Mouse (Mus musculus) embryo, embryonic 9.5 days (tissue): ENCODE measurements around the gene Angpt4.

Experiments
- DNase-seq: peaks from one replicate; pipeline ENCODE4 v3.0.0-alpha.2; 2017; ENCODE audit errors: extremely low spot score

Angpt4 gene

DNA sequence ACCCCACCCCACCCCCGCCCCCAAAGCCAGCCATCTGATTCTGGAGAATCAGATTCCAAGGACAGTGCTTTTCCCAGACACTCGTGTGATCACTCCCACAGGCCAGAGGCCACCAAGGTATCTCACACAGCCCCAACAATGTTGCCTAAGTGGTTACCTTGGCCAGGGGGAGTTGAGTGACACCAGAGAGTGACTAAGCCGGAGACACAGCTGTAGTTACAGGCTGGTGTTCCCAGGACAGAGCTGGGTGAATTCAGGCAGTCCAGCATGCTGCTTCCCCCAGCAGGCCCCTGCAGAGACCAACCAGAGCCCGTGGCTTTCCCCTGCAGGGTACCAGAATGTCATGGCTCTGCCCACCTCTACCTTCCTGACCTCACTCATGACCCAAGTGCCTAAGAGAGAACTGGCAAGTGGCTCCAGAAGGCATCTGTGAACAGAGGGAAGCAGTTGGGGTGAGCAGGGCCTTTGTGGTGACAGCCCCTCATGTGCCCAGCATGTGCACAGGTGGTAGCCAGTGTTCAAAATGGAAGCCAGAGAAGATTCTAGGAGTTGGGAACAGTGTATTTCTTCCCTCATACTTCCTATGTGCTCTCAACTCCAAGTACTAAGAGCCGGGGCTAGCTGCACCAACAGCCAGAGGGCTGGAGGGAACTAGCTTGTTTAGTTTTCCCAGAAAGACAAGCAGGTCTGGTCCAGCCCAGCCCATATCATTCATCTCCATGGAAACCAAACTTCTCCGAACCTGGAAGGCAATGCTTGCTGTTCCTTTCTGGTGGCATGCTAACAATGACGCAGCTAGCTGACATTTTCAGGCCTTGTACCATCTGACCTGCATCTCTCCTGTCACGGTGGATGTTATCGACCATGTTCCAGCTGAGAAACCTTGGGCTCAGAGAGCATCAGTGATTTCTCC, 50.5 kb downstream of the Angpt4 start:
- DNase-seq: no peak

DNA sequence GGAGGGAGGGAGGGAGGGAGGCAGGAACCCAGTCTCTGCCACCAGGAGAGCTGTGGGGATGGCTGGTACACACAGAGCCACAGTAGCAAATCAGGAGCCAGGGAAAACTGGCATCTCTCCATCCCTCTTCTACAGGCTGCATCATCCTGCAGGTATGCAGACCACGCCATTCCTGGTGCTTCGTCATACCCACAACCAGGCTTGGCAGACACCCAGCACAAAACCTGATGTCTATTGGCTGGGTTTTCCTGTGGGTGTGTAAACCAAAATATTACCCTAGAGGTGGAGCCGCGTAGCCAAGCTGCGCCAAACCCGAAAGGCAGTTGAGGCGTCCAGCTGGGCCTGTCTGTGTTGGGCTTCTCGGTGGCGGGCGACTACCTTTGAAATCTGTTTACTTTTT, 51.5 kb downstream of the Angpt4 start:
- DNase-seq: no peak

DNA sequence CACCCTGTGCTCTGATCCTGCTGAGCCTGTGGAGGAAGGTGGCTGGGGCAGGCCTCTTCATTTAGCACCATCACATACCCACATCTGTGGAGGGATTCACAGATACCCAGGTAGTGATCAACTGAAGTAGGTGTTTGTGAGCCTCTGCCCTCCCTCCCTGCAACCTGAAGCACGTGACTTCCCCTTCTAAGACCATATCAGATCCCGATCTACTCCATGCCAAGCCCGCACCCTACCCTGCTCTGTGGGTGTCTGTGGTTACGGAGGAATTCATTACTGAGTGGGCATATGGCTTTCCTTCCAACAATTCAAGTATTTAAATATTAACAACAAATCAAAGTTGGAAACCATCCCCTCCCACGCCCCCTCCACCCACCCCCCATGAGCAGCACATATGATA, 52.3 kb downstream of the Angpt4 start:
- DNase-seq: no peak

DNA sequence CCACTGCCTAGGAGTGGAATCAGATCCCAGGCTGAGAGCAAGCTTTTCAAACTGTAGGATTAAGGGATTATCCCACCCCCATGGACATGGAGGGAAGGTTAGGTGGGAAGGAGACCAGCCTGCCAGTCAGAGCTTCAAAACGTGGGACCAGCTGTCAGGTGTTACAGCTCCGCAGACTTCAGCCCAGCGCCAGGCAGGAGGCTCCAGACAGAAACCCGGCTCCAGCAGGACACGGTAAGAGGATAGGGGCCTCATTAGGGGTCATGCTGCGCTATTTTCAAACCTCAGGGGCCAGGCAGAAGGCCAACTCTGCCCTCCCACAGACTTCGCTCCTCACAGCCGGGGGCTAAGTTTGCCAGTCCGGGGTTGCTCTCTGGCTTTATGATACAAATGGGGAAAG, 53.0 kb downstream of the Angpt4 start:
- DNase-seq: no peak

DNA sequence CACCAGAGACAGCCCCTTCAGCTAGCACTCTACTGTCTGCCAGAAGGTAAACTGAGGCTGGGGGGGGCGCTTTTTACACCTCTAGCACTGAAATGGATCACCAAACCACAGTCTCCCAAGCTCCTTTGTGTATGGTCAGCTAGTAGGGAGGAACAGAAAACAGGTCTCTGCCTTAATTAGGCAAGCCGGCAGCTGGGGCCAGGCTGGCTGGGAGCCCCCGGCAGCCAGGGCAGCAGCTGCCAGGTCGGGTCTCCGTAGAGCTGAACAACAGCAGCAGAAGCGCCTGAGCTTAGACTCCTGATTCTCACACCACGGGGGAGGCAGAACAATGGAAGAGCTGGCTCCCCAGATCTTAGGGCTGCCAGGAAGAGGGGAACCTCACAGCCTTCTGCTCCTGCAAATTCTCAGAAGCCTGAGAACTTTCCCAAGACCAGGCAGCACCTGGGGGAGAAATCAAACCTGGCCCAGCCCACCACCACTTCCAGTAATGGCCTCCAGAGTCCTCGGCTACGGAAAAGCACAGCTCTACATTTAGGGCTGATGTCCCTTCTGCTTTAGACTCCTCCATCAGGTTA, 56.3 kb downstream of the Angpt4 start:
- no peak for DNase-seq

DNA sequence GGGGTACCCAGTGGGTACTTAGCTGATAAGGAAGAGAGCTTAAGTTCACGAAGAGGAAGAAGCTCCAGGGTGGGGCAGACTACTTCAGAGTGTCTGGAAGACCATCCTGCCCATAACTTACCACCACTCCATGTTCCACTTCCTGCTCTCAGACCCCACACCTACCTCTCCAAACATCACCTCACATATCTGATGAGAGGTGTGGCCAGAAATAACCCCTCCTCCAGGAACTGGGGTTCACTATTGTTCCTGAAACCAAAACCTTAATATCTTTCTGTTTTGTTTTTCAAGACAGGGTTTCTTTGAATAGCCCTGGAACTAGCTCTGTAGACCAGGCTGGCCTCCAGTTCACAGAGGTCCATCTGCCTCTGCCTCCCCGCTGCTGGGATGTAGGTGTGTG, 56.8 kb downstream of the Angpt4 start:
- no peak for DNase-seq

DNA sequence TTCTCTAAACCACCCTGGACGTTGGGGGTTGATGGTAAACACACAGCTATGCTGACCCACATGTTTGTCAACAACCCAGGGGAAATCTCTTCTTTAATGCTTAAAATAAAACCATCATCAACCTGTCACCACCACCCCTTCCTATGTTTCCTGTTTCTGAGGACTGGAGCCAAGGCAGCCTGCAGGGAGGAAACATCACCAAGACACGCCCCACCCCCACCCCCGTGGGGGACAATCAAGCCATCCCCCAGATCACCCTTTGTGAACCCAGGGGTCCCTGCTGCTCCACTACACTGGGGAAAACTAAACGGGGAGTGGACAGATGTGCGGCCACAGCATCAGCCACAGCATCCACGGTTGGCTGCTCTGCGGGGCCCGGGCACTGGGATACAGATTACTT, 57.4 kb downstream of the Angpt4 start:
- no peak for DNase-seq

DNA sequence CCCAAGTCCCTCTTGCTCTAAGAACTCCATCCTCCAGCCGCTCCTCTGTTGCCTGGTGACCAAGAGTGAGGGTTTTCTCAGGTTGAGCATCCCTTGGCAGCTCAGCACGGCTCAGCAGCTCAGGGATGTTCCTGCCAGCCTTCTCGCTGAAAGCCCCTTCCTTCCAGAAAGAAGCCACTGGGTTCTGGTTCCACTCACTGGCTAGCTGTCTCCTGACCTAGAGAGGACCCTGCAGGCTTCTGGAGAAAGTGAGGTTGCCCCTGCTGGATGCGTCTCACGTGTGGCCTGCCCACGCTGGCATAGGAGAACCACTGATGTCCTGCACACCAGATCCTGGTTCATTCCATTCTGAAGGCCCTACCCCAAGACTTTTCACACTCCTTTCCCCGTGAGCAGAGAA, 58.0 kb downstream of the Angpt4 start:
- DNase-seq: no peak

DNA sequence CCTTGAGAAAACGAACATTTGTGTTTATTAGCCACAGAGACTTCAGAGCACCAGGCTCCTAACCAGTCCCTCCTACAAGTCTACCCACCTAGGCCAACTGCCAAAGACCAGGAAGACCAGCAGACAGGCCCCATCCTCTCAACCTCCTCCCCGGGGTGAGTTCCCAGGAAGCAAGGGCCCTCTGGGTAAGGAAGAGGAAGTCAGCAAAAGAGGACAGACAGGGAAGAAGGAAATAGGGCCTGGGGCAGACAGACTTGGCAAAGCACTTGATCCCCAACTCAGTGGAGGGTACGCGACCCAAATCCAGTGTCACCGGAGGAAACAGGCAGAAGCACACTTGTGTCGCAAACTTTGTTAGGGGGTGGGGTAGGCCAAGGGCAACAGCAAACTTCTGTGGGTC, 58.4 kb downstream of the Angpt4 start:
- DNase-seq: no peak

DNA sequence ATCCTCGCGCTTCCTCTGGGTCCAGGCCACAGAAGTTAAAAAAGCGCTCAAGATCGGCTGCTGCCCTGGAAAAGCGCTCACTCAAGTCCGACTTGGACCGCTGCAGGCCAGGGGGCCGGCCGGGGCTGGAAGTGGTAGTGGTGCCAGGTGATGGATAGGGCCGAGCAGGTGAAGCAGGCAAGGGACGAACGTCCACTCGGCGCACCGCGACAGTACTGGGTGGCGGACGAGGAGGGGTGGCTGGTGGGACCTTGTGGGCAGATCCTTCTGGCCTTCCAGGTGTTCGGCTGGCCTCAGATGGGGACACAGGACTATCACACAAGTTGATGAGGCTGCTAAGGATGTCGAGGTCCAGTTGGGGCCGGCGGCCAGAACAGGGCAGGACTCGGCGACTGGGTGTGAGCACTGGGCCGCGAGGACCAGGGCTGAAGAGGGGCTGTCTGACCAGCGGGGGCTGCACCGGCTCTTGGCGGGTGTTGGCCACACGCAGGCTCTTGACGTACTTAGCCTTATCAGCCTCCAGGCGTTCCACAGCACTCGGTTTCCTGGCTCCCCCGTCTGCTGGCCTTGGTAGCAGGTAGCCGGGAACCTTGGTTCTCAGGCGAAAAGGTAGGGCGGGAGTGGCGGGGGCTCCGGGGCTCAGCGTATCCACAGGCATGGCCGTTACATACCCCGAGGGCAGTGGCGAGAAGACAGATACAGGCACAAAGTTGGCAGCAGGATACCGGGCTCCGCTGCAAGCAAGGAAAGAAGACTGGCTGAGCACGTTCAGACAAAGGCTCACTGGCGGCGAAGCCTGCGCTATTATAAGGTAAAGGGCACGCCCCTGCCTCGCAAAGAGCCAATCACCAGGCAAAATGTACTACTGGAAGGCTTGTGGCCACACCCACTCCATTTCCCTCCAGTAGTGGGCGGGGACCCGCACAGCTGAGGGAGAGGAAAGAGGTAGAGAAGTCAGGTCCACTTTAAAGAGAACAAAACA, 59.5 kb downstream of the Angpt4 start:
- peak; percentile 84 for DNase-seq

DNA sequence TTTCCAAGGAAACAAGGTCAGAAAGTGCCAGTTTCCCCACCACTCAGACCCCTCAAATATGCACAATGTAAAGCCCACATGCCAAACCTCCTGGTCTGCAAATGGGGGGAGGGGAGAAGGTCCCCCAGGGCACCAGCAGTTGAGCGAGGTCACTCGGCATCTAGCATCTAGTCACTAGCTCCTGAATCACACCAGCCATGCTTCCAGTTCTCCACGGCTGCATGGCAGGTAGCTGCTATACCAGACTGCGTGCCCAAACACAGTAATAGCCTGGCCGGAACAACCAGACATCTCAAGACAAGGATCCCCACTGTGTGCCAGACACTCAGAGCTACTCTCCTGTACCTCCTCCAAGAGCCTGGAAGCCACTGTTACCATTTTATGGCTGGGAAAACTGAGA, 60.7 kb downstream of the Angpt4 start:
- no peak for DNase-seq

DNA sequence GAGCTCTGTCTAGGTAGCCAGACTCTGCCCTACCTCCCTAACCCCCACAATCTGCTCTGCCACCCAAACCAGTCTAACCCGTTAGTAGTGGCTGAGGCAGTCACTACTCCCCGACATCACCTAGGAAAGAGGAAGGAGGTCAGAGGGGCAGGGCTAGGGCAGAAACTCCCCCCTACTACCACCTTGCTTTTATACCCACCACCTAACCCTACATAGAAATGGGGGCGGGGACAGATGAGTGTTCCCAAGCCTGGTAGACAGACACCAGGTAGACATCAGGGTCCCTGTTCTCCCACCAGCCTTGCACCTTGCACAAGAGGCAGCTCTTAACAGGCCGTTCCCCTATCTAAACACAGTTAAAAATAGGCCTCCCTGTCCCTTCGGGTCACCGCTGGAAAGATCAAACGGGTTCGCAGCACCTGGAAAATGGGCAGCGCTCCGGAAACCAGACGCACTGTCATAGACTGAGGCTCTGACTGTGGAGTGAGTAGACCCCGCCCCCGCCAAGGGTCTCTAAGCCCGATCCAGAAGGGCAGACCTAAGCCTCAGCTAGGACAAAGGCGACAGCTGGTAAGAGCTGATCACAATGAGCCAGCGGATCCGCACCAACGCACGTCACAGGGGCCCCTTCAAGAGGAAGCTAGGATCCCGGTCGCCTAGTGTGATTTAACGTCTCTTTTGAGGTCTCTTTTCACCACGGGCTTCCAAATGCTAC, 62.0 kb downstream of the Angpt4 start:
- DNase-seq: peak; percentile 59

DNA sequence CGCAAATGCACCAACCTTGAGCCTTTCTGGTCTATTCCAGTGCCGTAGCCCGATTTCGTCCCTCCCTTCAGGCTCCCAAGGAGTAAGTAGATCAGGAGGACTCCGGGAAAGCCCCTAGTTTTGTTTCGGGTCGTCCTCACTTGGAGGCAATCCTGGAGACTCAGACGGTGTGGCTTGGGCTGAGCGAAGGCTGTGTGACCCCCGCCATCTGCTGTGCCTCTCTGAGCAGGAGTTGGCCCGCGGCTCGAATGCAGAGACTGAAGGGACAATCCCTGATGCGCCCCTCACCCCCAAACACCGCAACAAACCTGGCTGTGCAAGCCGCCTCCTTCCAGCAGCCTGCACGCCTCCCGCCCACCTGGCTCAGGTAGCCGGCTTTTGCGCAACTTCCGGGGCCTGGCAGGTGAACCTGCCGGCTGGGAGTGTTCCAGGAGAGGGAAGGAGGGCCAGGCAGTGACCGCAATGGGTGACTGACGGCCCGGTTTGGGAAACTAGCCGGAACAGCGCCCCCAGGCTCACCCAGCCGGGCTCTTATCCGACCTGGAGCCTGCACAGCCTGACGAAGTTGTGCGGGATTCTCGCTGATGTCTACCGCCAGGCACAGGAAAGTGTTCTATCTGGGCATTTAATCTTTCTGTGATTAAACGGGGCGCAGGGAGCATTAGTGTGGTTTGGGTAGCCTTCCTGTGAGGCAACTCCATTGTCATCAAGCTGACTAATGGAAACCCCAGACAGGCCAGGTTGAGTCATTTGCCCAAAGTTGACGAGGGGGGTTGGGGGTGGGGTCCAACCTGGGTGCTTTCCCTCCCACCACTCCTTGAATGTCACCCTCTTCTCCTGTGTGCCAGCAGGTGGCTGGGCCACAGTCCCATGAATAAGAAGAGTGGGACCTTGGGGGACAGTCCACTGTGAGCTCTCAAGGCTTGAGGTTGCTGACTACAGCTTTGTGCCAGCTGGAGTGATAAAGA, 62.9 kb downstream of the Angpt4 start:
- DNase-seq: peak; percentile 48

DNA sequence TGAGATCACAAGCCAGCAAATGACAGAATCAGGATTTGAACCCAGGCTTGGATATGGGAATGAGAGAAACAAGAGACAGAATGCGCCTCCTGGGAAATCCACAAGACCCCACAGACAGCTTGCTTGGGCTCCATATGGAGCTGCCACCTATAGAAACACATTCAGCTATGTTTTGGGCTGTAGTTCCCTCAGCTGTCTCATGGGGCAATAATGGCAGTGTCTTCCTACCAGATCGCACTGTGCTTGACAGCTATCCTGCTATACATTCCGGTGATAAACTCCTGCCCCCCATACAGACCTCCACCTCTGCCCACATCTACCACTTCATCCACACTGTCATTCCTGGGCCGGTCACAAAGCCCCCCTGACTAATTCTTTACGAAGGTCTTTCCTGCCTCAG, 64.3 kb downstream of the Angpt4 start:
- DNase-seq: no peak

DNA sequence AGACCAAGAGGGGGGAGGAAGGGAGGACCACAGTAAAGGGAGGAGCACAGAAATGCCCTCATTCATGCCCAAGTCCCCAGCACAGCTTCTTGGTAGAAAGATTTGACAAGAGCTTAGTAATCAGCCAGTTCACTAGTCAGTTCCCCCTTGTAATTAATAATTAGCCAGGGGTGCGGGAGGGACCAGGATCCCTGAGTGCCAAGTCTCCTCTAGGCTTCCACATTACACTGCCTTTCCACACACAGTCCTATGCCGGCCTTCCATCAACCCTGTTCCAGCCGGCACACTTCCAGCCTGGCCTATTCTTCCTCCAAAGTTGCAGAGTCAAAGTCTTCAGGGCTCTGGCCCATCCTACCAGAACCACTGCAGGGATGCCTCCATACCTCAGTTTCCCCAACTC, 65.1 kb downstream of the Angpt4 start:
- no peak for DNase-seq

DNA sequence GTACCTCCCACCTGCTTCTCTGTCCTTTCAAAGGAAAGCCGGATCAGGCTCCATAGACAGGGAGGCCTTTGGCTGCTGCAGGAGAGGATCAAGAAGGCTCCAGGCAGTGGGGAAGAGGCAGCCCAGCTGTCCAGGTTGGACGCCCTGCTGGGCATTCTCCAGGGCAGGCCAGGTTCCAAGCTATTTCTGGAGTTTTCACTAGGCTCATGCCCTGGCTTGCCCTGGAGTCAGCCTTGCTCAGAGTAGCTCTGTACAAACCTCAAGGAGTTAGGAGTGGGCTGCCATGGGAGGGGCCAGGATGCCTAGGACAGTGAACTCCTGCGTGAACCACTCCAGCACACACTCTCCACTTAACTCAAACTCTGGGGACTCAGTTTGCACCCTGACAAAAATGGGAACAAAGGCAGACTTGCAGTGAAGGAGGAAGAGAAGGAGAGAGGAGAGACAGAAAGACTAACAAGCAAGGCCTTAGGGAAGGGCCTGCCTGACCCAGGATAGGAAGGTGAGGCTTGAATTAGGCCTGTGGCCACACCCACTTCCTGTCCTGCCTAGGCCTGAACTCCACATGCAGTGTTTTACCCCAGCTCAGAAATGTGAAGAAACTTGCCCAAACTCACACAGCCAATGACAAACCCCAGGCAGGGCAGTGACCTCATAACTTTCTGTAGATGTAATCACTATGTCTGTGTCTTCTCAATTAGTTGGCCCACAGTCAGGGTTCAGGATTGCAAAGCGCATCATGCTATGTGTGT, 66.9 kb downstream of the Angpt4 start:
- no peak for DNase-seq

DNA sequence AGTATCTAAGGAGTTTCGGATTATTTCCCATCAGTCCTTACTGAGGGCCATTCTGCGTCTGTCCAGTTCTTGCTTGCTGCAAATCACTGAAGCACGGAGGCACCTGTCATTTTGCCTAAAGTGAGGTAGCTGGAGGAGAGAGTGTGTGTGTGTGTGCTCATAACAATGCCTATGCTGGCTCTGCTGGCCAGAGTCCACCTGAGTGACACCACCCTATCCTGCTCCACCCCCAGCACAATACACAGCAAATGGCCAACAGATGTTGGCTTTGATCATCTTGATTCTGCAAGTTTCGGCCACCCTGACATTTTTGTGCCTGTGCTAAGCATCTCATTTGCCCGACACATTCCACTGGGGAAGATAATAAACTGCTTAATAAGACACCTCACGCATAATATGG, 67.5 kb downstream of the Angpt4 start:
- no peak for DNase-seq

DNA sequence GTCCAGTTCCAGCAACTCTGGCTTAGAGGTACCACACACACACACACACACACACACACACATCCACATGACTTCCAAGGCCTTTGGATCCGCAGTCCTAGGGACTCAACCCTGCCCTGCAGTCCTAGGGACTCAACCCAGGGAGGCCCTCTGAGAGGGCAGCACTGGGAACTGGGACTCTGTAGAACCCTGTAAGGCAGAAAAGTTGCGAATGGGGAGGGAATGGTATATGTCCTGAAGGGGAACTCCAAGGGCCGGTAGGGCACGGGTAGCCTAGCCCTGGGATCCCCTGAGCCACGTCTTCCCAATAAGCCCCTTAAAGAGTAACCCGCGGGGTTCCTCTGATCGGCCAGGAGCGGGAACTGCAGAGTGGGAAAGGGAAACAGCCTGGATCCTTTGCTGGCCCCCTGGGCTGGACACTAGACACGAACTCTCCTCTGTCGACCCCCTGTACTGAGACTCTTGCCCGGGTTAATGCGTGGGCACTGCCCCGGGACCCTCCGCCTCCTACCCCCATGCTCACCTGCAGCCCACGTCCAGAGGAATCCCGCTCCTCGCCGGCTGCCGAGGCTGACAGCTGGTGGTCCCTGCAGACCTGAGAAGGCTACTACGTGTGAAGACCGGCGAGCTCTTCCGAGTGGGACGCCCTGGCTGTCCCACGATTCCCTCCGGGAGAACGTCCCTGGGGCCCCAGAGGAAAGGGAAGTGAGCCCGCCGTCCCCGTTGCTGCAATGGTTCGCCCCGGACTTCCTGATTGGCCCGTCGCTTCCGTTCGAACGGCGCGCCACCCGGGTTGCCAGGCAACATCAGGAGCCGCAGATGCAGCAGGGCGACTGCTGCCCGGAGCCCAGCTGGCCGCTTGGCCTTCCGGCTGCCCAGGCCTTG, 68.7 kb downstream of the Angpt4 start, which contains the start of gene Fam110a:
Fam110a (minus strand) TSS at position 750 of the 885 bp plus-strand sequence.
- peak; percentile 88 for DNase-seq

DNA sequence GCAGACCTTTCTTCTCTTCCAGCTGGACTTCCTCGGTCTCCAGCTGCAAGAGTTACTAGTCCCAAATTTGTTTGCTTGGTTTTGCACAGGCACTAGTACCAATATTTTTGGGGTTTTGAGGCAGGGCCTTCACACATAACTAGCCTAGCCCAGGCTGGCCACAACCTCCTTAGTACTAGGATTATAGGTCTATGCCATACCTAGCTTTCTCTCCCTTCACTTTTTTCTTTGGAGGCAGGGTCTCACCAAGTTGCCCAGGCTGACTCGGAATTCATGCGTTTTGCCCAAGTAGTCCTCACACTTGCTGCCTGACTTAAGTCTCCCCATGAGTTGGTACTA, 69.3 kb downstream of the Angpt4 start:
- no peak for DNase-seq
